Mouse (Mus musculus): ENCODE data around the gene Zfp827. TPM values are rescaled to one million over a fixed set of nuclear protein-coding genes. Genes with fewer than 3 reads are reported as not detected.

The Zfp827 gene
- polyA plus RNA-seq, 1 experiment from 2014 or later: 13.1 TPM

- Histone ChIP-seq H3K9ac (ENCODE audit: low read length) (no peak overlapping the region), H3K4me3 (ENCODE audit: low read depth, low read length) (no peak overlapping the region), H3K27ac (ENCODE audit: low read depth, low read length) (no peak overlapping the region), H3K9me3 (ENCODE audit: control insufficient read depth, low read length) (no peaks in the 10 kb centered on the region), H3K36me3 (ENCODE audit: control insufficient read depth, insufficient read depth, low read length) (no peaks in the 10 kb centered on the region), H3K27me3 (ENCODE audit: control insufficient read depth, insufficient read depth, low read length) (no peaks in the 10 kb centered on the region), H3K4me2 (ENCODE audit: low read depth, low read length, severe bottlenecking) (no peak overlapping the region), H3K4me1 (replicated peaks; ENCODE audit: control insufficient read depth, insufficient read depth, low read length) (0 out of 2 replicates have a peak, but pooled peaks cover 3% of the 10 kb centered on the region)
- WGBS: 90% methylated on average over 6 of the region's 6 CpGs
- DNase-seq (ENCODE audit: low spot score) (no peak), ATAC-seq (replicated peaks; ENCODE audit: low FRiP score) (no peak)
Observed at GRCm38 (mm10) chr8:79048388-79049005, 20.3 kb downstream of the Zfp827 start.

- WGBS: 94% methylated on average over 6 of the region's 6 CpGs
- ATAC-seq (replicated peaks; ENCODE audit: low FRiP score): no peak
- H3K36me3 ChIP-seq (ENCODE audit: control insufficient read depth, insufficient read depth, low read length): no peaks in the 10 kb centered on the region
Observed at GRCm38 (mm10) chr8:79054222-79054621, 26.0 kb downstream of the Zfp827 start.

GRCm38 (mm10) chr8:79057179-79057578, 28.9 kb downstream of the Zfp827 start:
- Histone ChIP-seq H3K27ac (ENCODE audit: low read depth, low read length) (no peak overlapping the region), H3K9ac (ENCODE audit: low read length) (no peak overlapping the region), H3K4me2 (ENCODE audit: low read depth, low read length, severe bottlenecking) (no peak overlapping the region), H3K27me3 (ENCODE audit: control insufficient read depth, insufficient read depth, low read length) (no peaks in the 10 kb centered on the region), H3K4me1 (replicated peaks; ENCODE audit: control insufficient read depth, insufficient read depth, low read length) (0 out of 2 replicates have a peak, but pooled peaks cover 3% of the 10 kb centered on the region), H3K9me3 (ENCODE audit: control insufficient read depth, low read length) (no peaks in the 10 kb centered on the region), H3K4me3 (ENCODE audit: low read depth, low read length) (no peak overlapping the region), H3K36me3 (ENCODE audit: control insufficient read depth, insufficient read depth, low read length) (no peaks in the 10 kb centered on the region; the same call in 1 of the 2 replicates)
- WGBS: 94% methylated on average over 3 of the region's 3 CpGs
- DNase-seq (ENCODE audit: low spot score): no peak
- ATAC-seq (replicated peaks; ENCODE audit: low FRiP score): no peak

More at GRCm38 (mm10) chr8:79054222-79054621, 26.0 kb downstream of the Zfp827 start:
- H3K27me3 ChIP-seq (ENCODE audit: control insufficient read depth, insufficient read depth, low read length): no peaks in the 10 kb centered on the region
- 0 out of 2 replicates have a peak, but pooled peaks cover 3% of the 10 kb centered on the region for H3K4me1 ChIP-seq (replicated peaks; ENCODE audit: control insufficient read depth, insufficient read depth, low read length)
- no peak overlapping the region for H3K27ac ChIP-seq (ENCODE audit: low read depth, low read length)
- no peak overlapping the region for H3K9ac ChIP-seq (ENCODE audit: low read length)
- no peak overlapping the region for H3K4me3 ChIP-seq (ENCODE audit: low read depth, low read length)
- no peak overlapping the region for H3K4me2 ChIP-seq (ENCODE audit: low read depth, low read length, severe bottlenecking)
- H3K9me3 ChIP-seq (ENCODE audit: control insufficient read depth, low read length): no peaks in the 10 kb centered on the region
- DNase-seq (ENCODE audit: low spot score): no peak

- no peaks in the 10 kb centered on the region for H3K4me1 ChIP-seq (replicated peaks; ENCODE audit: control insufficient read depth, insufficient read depth, low read length)
- H3K4me3 ChIP-seq (ENCODE audit: low read depth, low read length): no peak overlapping the region
- no peak overlapping the region for H3K9ac ChIP-seq (ENCODE audit: low read length)
- no peaks in the 10 kb centered on the region for H3K9me3 ChIP-seq (ENCODE audit: control insufficient read depth, low read length)
- no peak overlapping the region for H3K27ac ChIP-seq (ENCODE audit: low read depth, low read length)
- ATAC-seq (replicated peaks; ENCODE audit: low FRiP score) (no peak), DNase-seq (ENCODE audit: low spot score) (no peak)
- 82% methylated on average over 4 of the region's 4 CpGs for WGBS
- H3K36me3 ChIP-seq (ENCODE audit: control insufficient read depth, insufficient read depth, low read length): no peaks in the 10 kb centered on the region; the same call in 1 of the 2 replicates
- no peaks in the 10 kb centered on the region for H3K27me3 ChIP-seq (ENCODE audit: control insufficient read depth, insufficient read depth, low read length)
- H3K4me2 ChIP-seq (ENCODE audit: low read depth, low read length, severe bottlenecking): no peak overlapping the region
Observed at GRCm38 (mm10) chr8:79059361-79059760, 31.1 kb downstream of the Zfp827 start.

GRCm38 (mm10) chr8:79060013-79060609, 31.9 kb downstream of the Zfp827 start:
- DNase-seq (ENCODE audit: low spot score): no peak
- Histone ChIP-seq H3K36me3 (ENCODE audit: control insufficient read depth, insufficient read depth, low read length) (no peaks in the 10 kb centered on the region; the same call in 1 of the 2 replicates), H3K4me3 (ENCODE audit: low read depth, low read length) (no peak overlapping the region), H3K9me3 (ENCODE audit: control insufficient read depth, low read length) (no peaks in the 10 kb centered on the region), H3K4me1 (replicated peaks; ENCODE audit: control insufficient read depth, insufficient read depth, low read length) (no peaks in the 10 kb centered on the region), H3K27me3 (ENCODE audit: control insufficient read depth, insufficient read depth, low read length) (no peaks in the 10 kb centered on the region), H3K9ac (ENCODE audit: low read length) (no peak overlapping the region), H3K27ac (ENCODE audit: low read depth, low read length) (no peak overlapping the region), H3K4me2 (ENCODE audit: low read depth, low read length, severe bottlenecking) (no peak overlapping the region)
- WGBS: 82% methylated on average over 19 of the region's 19 CpGs
- ATAC-seq (replicated peaks; ENCODE audit: low FRiP score): no peak

- Histone ChIP-seq H3K9me3 (ENCODE audit: control insufficient read depth, low read length) (no peaks in the 10 kb centered on the region), H3K4me2 (ENCODE audit: low read depth, low read length, severe bottlenecking) (no peak overlapping the region), H3K36me3 (ENCODE audit: control insufficient read depth, insufficient read depth, low read length) (no peaks in the 10 kb centered on the region; the same call in 1 of the 2 replicates), H3K27ac (ENCODE audit: low read depth, low read length) (no peak overlapping the region), H3K27me3 (ENCODE audit: control insufficient read depth, insufficient read depth, low read length) (no peaks in the 10 kb centered on the region), H3K4me3 (ENCODE audit: low read depth, low read length) (no peak overlapping the region), H3K9ac (ENCODE audit: low read length) (no peak overlapping the region), H3K4me1 (replicated peaks; ENCODE audit: control insufficient read depth, insufficient read depth, low read length) (no peaks in the 10 kb centered on the region)
- ATAC-seq (replicated peaks; ENCODE audit: low FRiP score) (no peak), DNase-seq (ENCODE audit: low spot score) (no peak)
- WGBS: 88% methylated on average over 2 of the region's 2 CpGs
Observed at GRCm38 (mm10) chr8:79065924-79066323, 37.7 kb downstream of the Zfp827 start.

GRCm38 (mm10) chr8:79067812-79068630, 39.8 kb downstream of the Zfp827 start:
- Histone ChIP-seq H3K27me3 (ENCODE audit: control insufficient read depth, insufficient read depth, low read length) (no peaks in the 10 kb centered on the region), H3K9ac (ENCODE audit: low read length) (no peak overlapping the region), H3K4me3 (ENCODE audit: low read depth, low read length) (no peak overlapping the region), H3K27ac (ENCODE audit: low read depth, low read length) (no peak overlapping the region), H3K4me1 (replicated peaks; ENCODE audit: control insufficient read depth, insufficient read depth, low read length) (no peaks in the 10 kb centered on the region), H3K4me2 (ENCODE audit: low read depth, low read length, severe bottlenecking) (no peak overlapping the region), H3K9me3 (ENCODE audit: control insufficient read depth, low read length) (no peaks in the 10 kb centered on the region), H3K36me3 (ENCODE audit: control insufficient read depth, insufficient read depth, low read length) (no peaks in the 10 kb centered on the region; the same call in 1 of the 2 replicates)
- DNase-seq (ENCODE audit: low spot score): no peak
- whole genome bisulfite sequencing: 88% methylated on average over 3 of the region's 3 CpGs
- no peak for ATAC-seq (replicated peaks; ENCODE audit: low FRiP score)

GRCm38 (mm10) chr8:79073311-79073710, 45.1 kb downstream of the Zfp827 start:
- Histone ChIP-seq H3K9ac (ENCODE audit: low read length) (no peak overlapping the region), H3K27me3 (ENCODE audit: control insufficient read depth, insufficient read depth, low read length) (no peaks in the 10 kb centered on the region), H3K4me3 (ENCODE audit: low read depth, low read length) (no peak overlapping the region), H3K27ac (ENCODE audit: low read depth, low read length) (no peak overlapping the region), H3K9me3 (ENCODE audit: control insufficient read depth, low read length) (no peaks in the 10 kb centered on the region), H3K4me2 (ENCODE audit: low read depth, low read length, severe bottlenecking) (no peak overlapping the region), H3K4me1 (replicated peaks; ENCODE audit: control insufficient read depth, insufficient read depth, low read length) (0 out of 2 replicates have a peak, but pooled peaks cover 2% of the 10 kb centered on the region), H3K36me3 (ENCODE audit: control insufficient read depth, insufficient read depth, low read length) (no peaks in the 10 kb centered on the region; the same call in 1 of the 2 replicates)
- DNase-seq (ENCODE audit: low spot score) (no peak), ATAC-seq (replicated peaks; ENCODE audit: low FRiP score) (no peak)
- 96% methylated on average over 3 of the region's 3 CpGs for WGBS

All from forebrain, embryonic 11.5 days (tissue).